Mouse (Mus musculus) 416B (cell line): ENCODE data around the gene Olfr1513.
"Not testable (repeated sequence)": the region's sequence is repeated elsewhere in the genome, so short reads cannot be mapped to it uniquely, and the experiment has no call there.

Experiments used
- DNase-seq: peaks from one replicate; pipeline ENCODE4 v3.0.0; 2011; ENCODE audit warnings: low read depth

The Olfr1513 gene

DNA sequence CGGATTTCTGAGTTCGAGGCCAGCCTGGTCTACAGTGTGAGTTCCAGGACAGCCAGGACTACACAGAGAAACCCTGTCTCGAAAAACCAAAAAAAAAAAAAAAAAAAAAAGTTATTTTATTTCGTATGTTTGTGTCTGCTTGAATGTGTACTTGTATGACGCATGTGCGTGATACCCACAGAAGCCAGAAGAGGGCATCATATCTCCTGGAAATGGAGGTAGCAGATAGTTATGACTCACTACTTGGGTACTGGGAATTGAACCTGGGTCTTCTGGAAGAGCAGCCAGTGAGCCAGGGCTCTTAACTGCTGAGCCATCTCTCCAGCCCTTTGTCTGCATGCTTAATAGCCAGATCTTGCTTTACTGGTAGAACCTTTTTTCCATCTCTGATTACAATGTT lies 45.9 kb downstream of the Olfr1513 start:
- DNase-seq, result peak; percentile 55

DNA sequence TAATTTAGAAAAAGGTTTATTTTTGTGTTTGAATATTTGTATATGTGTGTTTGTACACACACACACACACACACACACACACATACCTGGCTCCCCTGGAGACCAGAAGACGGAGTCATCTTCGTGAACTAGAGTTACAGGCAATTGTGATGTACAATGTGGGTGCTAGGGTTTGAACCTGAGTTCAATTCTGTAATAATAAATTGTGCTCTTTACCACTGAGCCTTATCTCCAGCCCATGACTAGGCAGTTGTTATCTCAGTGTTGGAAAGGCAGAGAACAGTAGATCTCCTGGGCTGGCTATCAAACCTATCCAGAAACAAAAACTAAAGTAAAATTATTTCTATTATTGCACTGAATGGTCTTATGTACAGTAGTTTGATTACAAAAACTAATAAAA lies 50.1 kb downstream of the Olfr1513 start:
- peak; percentile 25 for DNase-seq

GRCm38 (mm10) chr14:52304644-52305271 lies 51.5 kb downstream of the Olfr1513 start, which contains the start of gene Mettl3:
Gene Mettl3 (minus strand): TSS chr14:52305128.
- DNase-seq, result peak; percentile 98

- DNase-seq, result not testable (repeated sequence)
Measured at GRCm38 (mm10) chr14:52303517-52303916, 52.7 kb downstream of the Olfr1513 start.
